Mouse (Mus musculus) common myeloid progenitor, adult 5-6 weeks (primary cell): ENCODE data around the gene Nod2. TPM values are rescaled to one million over a fixed set of nuclear protein-coding genes. Genes with fewer than 3 reads are reported as not detected.

Source experiments
- ATAC-seq: replicated peaks from 2 replicates; pipeline ENCODE4 v1.8.0; 2016; ENCODE audit warnings: low read depth, mild to moderate bottlenecking, moderate TSS enrichment, inconsistent platforms; ENCODE audit not compliant: poor library complexity, severe bottlenecking
- total RNA-seq: library from RNA; stranded (forward); fragments of 200-1000, 187-1606 nt; gene quantifications from 2 replicates; pipeline ENCODE4 v1.2.3, GENCODE M21; 2017

The Nod2 gene
- total RNA-seq, 1 experiment from 2014 or later = 0.14 TPM

DNA sequence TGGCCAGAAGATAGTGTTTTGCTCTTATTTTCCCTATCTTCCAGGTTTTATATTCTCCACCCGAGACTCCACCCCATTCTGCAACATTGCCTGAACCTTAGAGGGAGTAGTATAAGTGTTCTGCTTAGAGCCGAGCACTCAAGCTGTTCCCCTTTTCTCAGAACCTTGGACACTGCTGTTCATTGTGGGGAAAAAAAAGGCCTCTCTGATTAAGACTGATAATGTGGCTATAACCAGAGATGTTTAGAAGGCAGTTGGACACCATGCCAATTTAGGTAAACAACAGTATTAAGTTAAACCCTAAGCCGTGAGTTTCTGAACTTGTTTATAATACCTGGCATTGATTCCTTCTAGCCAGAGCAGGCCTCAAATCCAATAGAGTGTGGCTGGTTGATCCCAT, 55.7 kb downstream of the Nod2 start:
- no peak for ATAC-seq

DNA sequence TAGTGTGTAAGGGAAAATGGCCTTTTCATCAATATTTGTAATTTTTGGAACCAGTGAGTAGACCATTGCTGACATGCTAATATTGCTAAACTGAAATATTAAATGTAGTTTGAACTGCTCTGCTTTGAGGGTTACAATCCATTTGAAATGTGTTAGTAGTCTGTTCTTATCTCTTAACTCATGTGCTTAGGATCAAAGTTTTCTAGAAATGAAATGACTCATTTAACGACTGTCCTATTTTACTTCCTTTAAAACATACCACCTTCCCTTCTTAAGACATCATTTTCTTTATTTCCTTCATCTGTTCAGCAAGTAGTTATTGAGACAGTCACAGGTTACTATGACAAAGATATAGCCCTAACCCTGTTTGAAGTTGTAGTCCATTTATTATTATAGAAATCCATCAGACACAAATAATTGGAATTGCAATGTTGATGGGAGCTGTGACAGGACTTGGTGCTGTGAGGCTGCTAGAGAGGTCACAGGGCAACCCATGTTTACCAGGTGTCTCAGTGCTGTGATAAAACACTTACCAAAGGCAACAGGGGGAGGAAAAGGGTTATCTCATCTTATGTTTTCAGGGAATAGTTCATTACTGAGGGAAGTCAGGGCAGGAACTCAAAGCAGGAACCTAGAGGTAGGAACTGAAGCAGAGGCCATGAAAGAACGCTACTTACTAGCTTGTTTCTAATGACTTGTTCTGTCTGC, 76.3 kb downstream of the Nod2 start:
- ATAC-seq = no peak

Other genes with a start within 250 kb of the Nod2 start
- gene Nkd1, start 126.0 kb upstream of the Nod2 start, total RNA-seq = not detected in 2 replicates
- 10.4 and 10.7 TPM in 2 replicates for gene Snx20, start 11.2 kb upstream of the Nod2 start, total RNA-seq
- 41.7 and 43.0 TPM in 2 replicates for gene Cyld, start 49.7 kb downstream of the Nod2 start, total RNA-seq